15 mouse cellular contexts compared by ENCODE assay signal in the genomic region with DNA sequence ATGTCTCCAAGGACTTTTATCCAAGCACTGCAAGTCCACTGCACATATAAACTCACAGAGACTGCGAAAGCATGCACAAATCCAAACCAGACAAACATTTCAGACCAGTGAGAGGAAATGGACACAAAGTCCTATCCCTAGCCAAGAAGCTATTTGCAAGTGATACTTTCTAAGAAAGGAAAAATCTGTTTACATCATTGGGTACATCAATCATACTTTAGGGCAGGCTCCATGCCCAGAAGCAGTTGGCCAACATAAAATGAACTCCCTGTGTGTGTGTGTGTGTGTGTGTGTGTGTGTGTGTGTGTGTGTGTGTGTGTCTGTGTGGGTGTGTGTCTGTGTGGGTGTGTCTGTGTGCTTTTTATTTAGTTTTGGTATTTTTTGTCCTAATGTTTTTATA. TPM values are rescaled to one million over a fixed set of nuclear protein-coding genes. Genes with fewer than 3 reads are reported as not detected.
"Had no signal": no experiment of that assay in that cellular context is flagged by ENCODE, and none has a peak within 500 bp of the region (broad histone marks: within the 10 kb centered on the region; RNA-seq: fewer than 3 reads in every experiment).

No protein-coding gene starts in this region.

- DNase-seq: kidney, adult 8-10 months; kidney, postnatal 4 days; lung, adult 2 months; lung, postnatal 14 days; right cerebral cortex, postnatal 14 days; thymus, adult 2 months; thymus, postnatal 25 days had no signal

- H3K4me2 ChIP-seq: liver, embryonic 11.5 days; liver, embryonic 15.5 days; midbrain, embryonic 13.5 days; stomach, embryonic 15.5 days had no signal

- H3K9me3 ChIP-seq: limb, embryonic 10.5 days; liver, embryonic 15.5 days; midbrain, embryonic 13.5 days; stomach, embryonic 15.5 days had no signal

- H3K4me3 ChIP-seq: layer of hippocampus, adult 2 months; limb, embryonic 10.5 days; liver, embryonic 15.5 days; midbrain, embryonic 13.5 days; stomach, embryonic 15.5 days had no signal

- H3K4me1 ChIP-seq: limb, embryonic 10.5 days; liver, embryonic 15.5 days; stomach, embryonic 15.5 days had no signal

- H3K36me3 ChIP-seq: limb, embryonic 10.5 days; liver, embryonic 15.5 days; midbrain, embryonic 13.5 days; stomach, embryonic 15.5 days had no signal

- H3K27ac ChIP-seq: layer of hippocampus, adult 2 months; limb, embryonic 10.5 days; liver, embryonic 15.5 days; midbrain, embryonic 13.5 days; stomach, embryonic 15.5 days had no signal

- ATAC-seq: midbrain, embryonic 13.5 days had no signal

- H3K27me3 ChIP-seq: liver, embryonic 15.5 days; midbrain, embryonic 13.5 days; stomach, embryonic 15.5 days had no signal

- H3K9ac ChIP-seq: liver, embryonic 15.5 days; midbrain, embryonic 13.5 days; stomach, embryonic 15.5 days had no signal

RNA-seq across cellular contexts. Expression of a gene that starts 2.6 kb away (rescaled TPM):
- total RNA-seq: megakaryocyte progenitor cell, adult 5-6 weeks had no signal
- polyA plus RNA-seq: limb, embryonic 10.5 days; liver, embryonic 11.5 days; liver, embryonic 15.5 days; lung, adult 2 months; thymus, adult 2 months; urinary bladder, adult 2 months had no signal
